Mouse (Mus musculus): ENCODE measurements around the gene Pik3c2b. TPM values are rescaled to one million over a fixed set of nuclear protein-coding genes. Genes with fewer than 3 reads are reported as not detected.
A peak's percentile ranks its signal among the peaks of the same experiment; 100 is the strongest.
"Not testable (repeated sequence)": the region's sequence is repeated elsewhere in the genome, so short reads cannot be mapped to it uniquely, and the experiment has no call there.

The Pik3c2b gene
- polyA plus RNA-seq, 1 experiment from 2014 or later, result 1.8 TPM

DNA sequence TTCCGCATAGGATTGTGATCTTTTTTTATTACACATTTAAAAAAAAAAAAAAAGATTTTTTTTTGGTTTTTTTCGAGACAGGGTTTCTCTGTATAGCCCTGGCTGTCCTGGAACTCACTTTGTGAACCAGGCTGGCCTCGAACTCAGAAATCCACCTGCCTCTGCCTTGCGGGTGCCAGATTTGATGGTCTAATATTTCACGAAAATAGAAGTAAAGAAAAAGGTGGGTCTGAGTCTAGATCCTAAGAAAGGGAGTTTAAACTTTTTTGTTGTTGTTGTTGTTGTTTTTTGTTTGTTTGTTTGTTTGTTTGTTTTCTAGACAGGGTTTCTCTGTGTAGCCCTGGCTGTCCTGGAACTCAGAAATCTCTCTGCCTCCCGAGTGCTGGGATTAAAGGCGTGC is 10.8 kb upstream of the Pik3c2b start:
- not testable (repeated sequence) for H3K36me3 ChIP-seq; H3K9ac ChIP-seq; H3K27me3 ChIP-seq (replicated peaks); ATAC-seq; H3K9me3 ChIP-seq (replicated peaks); H3K4me3 ChIP-seq; H3K27ac ChIP-seq
- WGBS (ENCODE audit: insufficient replicate concordance), result 55% methylated on average over 7 of the region's 7 CpGs
- H3K4me1 ChIP-seq, result peaks cover 15% of the 10 kb centered on the region
- peak overlapping the region; percentile 76 for H3K4me2 ChIP-seq

DNA sequence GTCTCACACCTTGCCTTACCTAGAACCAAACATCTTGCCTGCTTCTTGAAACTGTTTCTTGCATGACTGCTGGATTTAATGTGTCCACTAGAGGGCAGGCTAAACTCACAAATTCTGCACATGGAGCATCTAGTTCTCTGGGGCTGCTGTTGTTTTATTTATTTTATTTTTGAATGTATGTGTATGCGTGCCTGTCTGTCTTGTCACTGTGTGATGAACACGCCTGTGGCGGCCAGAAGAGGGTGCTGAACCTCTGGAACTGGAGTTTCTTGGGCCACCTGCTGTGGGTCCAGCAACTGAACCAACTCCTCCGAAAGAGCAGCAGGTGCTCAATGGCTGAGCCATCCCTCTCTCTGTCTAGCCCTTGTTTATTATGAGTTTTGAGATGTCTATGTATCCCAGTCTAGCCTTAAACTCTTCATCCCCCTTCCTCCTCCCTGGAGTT is 5.9 kb upstream of the Pik3c2b start:
- Histone ChIP-seq H3K9me3 (replicated peaks) (no peaks in the 10 kb centered on the region), H3K4me2 (no peak overlapping the region), H3K9ac (no peak overlapping the region), H3K4me3 (no peak overlapping the region), H3K36me3 (no peaks in the 10 kb centered on the region), H3K27ac (no peak overlapping the region), H3K27me3 (replicated peaks) (peaks cover 10% of the 10 kb centered on the region; the same call in 1 of the 2 replicates), H3K4me1 (0 out of 2 replicates have a peak, but pooled peaks cover 3% of the 10 kb centered on the region)
- peak; percentile 42; the same call in 1 of the 2 replicates for ATAC-seq
- WGBS (ENCODE audit: insufficient replicate concordance), result 18% methylated on average over 4 of the region's 4 CpGs

DNA sequence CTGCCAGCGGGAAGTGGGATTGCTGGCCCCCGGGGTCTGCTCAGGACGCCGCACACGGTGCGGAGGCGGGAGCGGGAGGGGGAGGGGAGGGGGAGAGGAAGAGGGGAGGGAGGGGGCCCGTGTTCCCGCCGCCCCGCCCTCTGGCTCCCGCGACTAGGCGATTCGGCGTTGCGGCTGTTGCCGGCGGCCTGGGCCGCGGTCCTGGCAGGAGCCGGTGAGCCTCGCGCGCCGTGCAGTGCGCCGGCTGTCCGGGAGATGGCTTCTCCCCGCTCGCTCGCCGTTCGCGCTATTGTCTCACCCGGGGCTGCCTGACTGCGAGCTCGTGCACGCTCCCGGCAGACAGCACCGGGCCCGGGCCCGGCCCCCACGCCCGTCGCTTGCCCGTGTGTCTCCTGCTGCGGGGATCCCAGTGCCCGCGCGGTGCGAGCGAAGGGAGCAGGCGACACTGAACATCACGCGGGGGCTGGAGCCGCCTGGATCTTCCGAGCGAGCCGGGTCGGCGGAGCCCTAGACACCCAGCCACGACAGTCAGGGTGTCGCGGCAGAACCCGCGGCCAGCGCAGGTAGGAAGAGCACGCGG is 484 bp downstream of the Pik3c2b start:
- peak overlapping the region; percentile 71 for H3K4me3 ChIP-seq
- under 1% methylated on average over 69 of the region's 71 CpGs for WGBS (ENCODE audit: insufficient replicate concordance)

DNA sequence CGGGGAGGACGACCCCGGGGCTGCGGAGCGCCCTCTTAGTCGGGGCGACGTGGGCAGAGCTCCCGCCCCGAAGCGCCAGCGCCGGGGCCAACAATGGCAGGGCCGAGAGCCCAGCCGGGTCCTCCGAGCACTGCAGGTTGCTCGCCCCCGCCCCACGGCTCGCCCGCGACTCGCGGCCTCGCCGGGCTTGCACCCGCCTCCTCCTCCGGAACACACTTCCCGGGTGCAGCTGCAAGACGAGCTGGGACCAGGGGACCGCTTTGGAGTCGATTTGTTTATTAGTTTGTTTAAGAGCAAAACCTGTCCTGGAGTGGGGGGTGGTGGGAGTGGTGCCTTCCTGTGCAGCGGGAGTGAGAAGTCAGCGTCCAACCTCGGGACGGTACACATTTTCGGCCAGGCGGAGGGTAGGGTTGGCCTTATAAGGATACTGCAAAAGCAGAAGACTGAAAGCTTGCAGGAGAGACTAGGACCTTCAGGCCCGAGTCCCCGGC is 1.0 kb downstream of the Pik3c2b start:
- Histone ChIP-seq H3K4me1 (peaks cover 31% of the 10 kb centered on the region), H3K27ac (peak overlapping the region; percentile 32; the same call in 1 of the 2 replicates), H3K4me2 (peak overlapping the region; percentile 99), H3K9ac (peak overlapping the region; percentile 76), H3K27me3 (replicated peaks) (peaks cover 42% of the 10 kb centered on the region), H3K9me3 (replicated peaks) (no peaks in the 10 kb centered on the region), H3K4me3 (peak overlapping the region; percentile 71), H3K36me3 (no peaks in the 10 kb centered on the region)
- peak; percentile 52 for ATAC-seq
- under 1% methylated on average over 40 of the region's 40 CpGs for WGBS (ENCODE audit: insufficient replicate concordance)

More for the DNA sequence above, 484 bp downstream of the Pik3c2b start:
- H3K4me2 ChIP-seq, result peak overlapping the region; percentile 99
- H3K9me3 ChIP-seq (replicated peaks), result no peaks in the 10 kb centered on the region
- no peaks in the 10 kb centered on the region for H3K36me3 ChIP-seq
- ATAC-seq, result peak; percentile 79
- peaks cover 42% of the 10 kb centered on the region for H3K27me3 ChIP-seq (replicated peaks)
- peaks cover 31% of the 10 kb centered on the region for H3K4me1 ChIP-seq
- peak overlapping the region; percentile 76 for H3K9ac ChIP-seq
- H3K27ac ChIP-seq, result peak overlapping the region; percentile 32; the same call in 1 of the 2 replicates

DNA sequence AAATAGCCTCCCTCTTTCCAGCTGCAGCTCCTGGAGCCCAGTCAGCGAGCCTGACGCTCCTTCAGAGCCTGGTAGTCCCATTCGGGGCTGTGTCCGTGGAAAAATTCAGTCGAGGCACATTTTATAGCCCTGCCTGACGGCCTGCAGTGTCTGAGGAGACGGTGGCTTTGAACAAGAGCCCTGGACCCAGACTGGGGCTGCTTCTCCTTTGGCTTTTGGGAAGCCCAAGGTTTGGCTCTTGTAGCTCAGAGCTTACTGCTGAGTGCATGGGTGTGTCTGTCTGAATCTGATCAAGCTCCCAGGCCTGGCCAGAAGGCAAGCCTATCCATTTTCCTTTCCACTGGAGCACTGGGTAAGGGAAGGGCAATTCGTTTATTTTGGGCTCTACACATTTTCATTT is 2.1 kb downstream of the Pik3c2b start:
- Histone ChIP-seq H3K27ac (no peak overlapping the region), H3K9me3 (replicated peaks) (no peaks in the 10 kb centered on the region), H3K9ac (no peak overlapping the region), H3K36me3 (no peaks in the 10 kb centered on the region), H3K4me2 (peak overlapping the region; percentile 99), H3K4me3 (no peak overlapping the region), H3K4me1 (peaks cover 31% of the 10 kb centered on the region), H3K27me3 (replicated peaks) (peaks cover 42% of the 10 kb centered on the region)
- WGBS (ENCODE audit: insufficient replicate concordance), result 55% methylated on average over 8 of the region's 8 CpGs
- no peak for ATAC-seq

DNA sequence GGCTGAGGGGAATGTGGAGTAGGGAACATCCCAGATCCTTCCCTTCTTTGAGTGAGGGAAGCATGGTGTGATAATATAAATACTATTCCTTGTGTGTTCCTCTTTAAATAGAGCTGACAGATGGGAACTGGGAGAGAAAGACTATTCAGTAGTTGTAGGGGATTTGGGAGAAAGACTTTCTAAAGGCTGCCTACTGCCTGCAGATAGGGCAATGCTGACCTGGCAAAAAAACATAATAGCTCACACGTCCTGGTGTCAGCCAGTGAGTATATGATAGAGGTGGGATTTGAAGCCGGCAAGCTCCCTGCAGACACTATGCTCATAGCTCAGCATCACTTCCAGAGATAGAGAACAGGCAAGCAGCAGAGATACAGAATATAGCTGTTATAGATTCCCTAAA is 3.2 kb downstream of the Pik3c2b start:
- Histone ChIP-seq H3K4me3 (no peak overlapping the region), H3K36me3 (no peaks in the 10 kb centered on the region), H3K9me3 (replicated peaks) (no peaks in the 10 kb centered on the region), H3K27me3 (replicated peaks) (peaks cover 38% of the 10 kb centered on the region), H3K4me1 (peaks cover 31% of the 10 kb centered on the region), H3K4me2 (no peak overlapping the region), H3K27ac (no peak overlapping the region), H3K9ac (no peak overlapping the region)
- ATAC-seq, result no peak
- WGBS (ENCODE audit: insufficient replicate concordance), result 45% methylated on average over 2 of the region's 2 CpGs

DNA sequence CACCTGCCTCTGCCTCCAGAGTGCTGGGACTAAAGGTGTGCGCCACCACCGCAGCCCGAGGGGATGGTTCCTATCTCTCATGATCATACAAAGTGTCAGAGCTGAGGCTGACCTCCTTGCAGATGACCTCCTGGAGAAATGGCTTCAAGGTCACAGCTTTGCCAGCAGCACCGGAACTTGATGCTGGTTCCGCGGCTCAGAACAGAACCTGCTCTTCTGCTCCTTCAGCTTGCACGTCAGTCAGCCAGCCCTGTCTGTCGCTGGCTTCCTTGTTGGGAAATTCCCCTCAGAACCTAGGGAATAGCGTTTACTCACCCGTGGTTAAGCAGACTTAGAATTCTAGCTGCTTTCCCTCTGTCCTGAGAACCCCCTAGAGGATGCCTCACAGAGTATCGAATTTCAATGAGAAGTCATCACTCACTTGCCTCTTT is 4.5 kb downstream of the Pik3c2b start:
- ATAC-seq, result no peak
- Histone ChIP-seq H3K9me3 (replicated peaks) (no peaks in the 10 kb centered on the region), H3K9ac (no peak overlapping the region), H3K27ac (no peak overlapping the region), H3K4me1 (peaks cover 27% of the 10 kb centered on the region), H3K4me3 (no peak overlapping the region), H3K4me2 (no peak overlapping the region), H3K27me3 (replicated peaks) (peaks cover 28% of the 10 kb centered on the region), H3K36me3 (no peaks in the 10 kb centered on the region)
- WGBS (ENCODE audit: insufficient replicate concordance), result 30% methylated on average over 11 of the region's 11 CpGs

DNA sequence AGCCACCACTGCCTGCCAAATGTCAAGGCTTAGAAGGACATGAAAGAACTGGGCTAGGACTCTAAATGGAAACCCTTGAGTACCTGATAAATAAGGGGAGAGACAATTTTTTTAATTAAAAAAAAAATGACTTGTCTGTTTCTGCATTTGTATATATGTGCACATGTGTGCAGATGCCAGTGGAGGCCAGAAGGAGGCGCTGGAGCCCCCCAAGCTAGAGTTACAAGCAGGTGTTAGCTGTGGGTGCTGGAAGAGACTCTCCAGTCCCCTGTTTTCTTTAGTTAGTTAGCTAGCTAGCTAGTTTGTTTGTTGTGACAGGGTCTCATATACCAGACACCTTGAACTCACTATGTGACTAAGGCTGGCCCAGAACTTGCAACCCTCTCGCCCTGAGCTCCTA is 6.4 kb downstream of the Pik3c2b start:
- Histone ChIP-seq H3K27me3 (replicated peaks) (peaks cover 9% of the 10 kb centered on the region), H3K9me3 (replicated peaks) (no peaks in the 10 kb centered on the region), H3K4me2 (no peak overlapping the region), H3K27ac (no peak overlapping the region), H3K4me3 (no peak overlapping the region), H3K9ac (no peak overlapping the region), H3K4me1 (peaks cover 12% of the 10 kb centered on the region), H3K36me3 (no peaks in the 10 kb centered on the region)
- no peak for ATAC-seq
- 75% methylated on average over 2 of the region's 2 CpGs for WGBS (ENCODE audit: insufficient replicate concordance)

DNA sequence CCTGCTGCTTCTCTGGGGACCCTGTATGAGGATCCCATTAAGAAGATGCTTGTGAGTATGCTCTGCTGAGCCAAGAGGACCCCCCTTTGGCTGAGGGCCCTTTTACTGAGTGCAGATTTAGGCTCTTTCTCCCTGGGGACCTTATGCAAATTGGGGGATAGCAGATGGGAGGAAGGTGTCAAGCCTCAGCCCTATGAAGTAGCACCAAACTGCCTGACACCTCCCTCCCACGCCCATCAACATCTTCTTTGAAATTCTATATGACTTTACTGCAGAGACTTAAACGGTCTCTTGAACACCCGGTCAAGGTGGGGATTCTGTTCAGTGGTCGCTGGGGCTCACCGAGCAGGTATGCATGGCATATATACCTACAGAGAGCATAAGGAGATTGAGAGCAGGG is 7.6 kb downstream of the Pik3c2b start:
- H3K4me1 ChIP-seq, result peaks cover 12% of the 10 kb centered on the region
- H3K27ac ChIP-seq, result no peak overlapping the region
- no peaks in the 10 kb centered on the region for H3K9me3 ChIP-seq (replicated peaks)
- H3K9ac ChIP-seq, result no peak overlapping the region
- no peaks in the 10 kb centered on the region; the same call in 1 of the 2 replicates for H3K27me3 ChIP-seq (replicated peaks)
- H3K36me3 ChIP-seq, result no peaks in the 10 kb centered on the region
- ATAC-seq, result no peak
- H3K4me3 ChIP-seq, result no peak overlapping the region
- no peak overlapping the region for H3K4me2 ChIP-seq
- 50% methylated on average over 5 of the region's 5 CpGs for WGBS (ENCODE audit: insufficient replicate concordance)

DNA sequence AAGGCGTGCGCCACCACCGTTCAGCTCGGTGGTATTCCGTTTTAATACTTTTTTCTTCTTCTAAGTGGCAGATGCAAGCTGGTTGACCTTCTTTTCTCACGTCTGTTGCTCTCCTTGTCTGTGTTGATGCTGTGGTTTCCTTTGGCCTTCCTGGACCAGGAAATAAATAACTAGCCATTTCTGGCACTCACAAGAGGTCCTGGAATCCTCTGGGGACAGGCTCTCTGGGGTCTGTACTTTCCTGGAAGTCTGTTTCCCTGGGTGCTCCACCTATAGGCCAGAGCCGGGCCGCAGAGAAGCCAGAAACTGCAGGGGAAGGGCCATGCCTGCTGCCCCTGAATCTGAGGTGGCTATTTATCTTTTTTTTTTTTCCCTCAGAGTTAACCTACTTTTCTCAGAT is 8.9 kb downstream of the Pik3c2b start:
- no peaks in the 10 kb centered on the region for H3K36me3 ChIP-seq
- H3K4me2 ChIP-seq, result no peak overlapping the region
- WGBS (ENCODE audit: insufficient replicate concordance), result 50% methylated on average over 8 of the region's 8 CpGs
- no peak overlapping the region for H3K9ac ChIP-seq
- no peaks in the 10 kb centered on the region for H3K9me3 ChIP-seq (replicated peaks)
- no peak overlapping the region for H3K4me3 ChIP-seq
- no peak for ATAC-seq
- no peak overlapping the region for H3K27ac ChIP-seq
- H3K4me1 ChIP-seq, result peaks cover 15% of the 10 kb centered on the region
- no peaks in the 10 kb centered on the region for H3K27me3 ChIP-seq (replicated peaks)

DNA sequence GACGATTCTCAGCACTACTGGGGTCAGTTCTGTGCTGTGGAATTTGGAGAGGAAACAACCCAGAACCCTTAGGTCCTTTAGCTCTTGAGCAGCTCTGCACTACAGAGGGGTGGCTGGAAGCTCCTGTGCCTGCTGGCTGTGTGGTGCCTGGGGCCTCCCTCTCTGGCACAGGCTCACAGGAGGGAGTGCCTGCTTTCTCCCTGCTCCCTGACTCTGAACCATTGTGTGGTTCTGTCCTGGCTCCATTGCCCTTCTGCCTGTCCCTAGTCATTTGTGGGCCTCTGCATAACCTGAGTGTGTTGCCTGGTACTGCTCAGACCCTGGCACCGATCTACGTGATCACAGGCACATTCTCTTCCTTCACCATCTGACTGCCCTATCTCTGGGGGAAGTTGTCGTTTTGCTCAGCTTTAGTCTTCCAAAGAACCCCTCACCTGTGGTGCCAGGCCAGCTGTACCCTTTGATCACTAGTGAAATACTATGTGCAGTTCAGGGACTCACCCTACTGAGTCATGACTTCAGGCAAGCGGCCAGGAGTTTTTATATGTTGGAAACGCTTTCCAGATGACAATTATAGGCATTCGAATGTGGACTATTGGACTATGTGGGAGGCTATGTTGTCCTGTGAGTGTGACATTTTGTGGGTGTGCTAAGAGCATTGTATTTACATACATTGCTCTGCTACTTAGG is 12.0 kb downstream of the Pik3c2b start:
- 64% methylated on average over 7 of the region's 7 CpGs for WGBS (ENCODE audit: insufficient replicate concordance)
- Histone ChIP-seq H3K4me2 (no peak overlapping the region), H3K4me3 (no peak overlapping the region), H3K27ac (no peak overlapping the region), H3K4me1 (peaks cover 22% of the 10 kb centered on the region), H3K9me3 (replicated peaks) (no peaks in the 10 kb centered on the region), H3K27me3 (replicated peaks) (no peaks in the 10 kb centered on the region), H3K9ac (no peak overlapping the region), H3K36me3 (no peaks in the 10 kb centered on the region)
- no peak for ATAC-seq

DNA sequence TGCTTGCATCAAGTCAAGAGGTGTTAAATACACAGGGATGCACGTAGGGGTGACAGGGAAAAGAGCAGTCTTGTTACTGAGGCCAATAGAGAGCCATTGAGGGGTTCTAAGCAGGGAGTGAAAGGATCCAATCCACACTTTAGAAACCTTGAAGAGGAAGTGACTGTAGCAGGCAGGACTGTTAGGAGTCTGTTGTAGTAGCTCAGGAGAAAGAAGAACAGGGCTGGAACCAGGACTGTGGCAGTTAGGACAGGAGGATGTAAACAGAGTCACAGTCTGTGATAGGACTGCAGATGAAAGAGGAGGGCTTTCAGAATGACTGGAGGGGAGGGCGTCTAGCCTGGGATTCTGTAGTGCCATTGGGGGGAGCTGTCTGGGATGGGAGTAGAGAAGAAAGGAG is 14.1 kb downstream of the Pik3c2b start:
- H3K9ac ChIP-seq, result 0 out of 2 replicates have a peak overlapping the region, but pooled peaks have one; percentile 1
- H3K36me3 ChIP-seq, result 0 out of 2 replicates have a peak, but pooled peaks cover 5% of the 10 kb centered on the region
- H3K4me1 ChIP-seq, result peaks cover 22% of the 10 kb centered on the region
- ATAC-seq, result no peak
- H3K9me3 ChIP-seq (replicated peaks), result no peaks in the 10 kb centered on the region
- no peak overlapping the region for H3K4me2 ChIP-seq
- H3K27me3 ChIP-seq (replicated peaks), result no peaks in the 10 kb centered on the region
- no peak overlapping the region for H3K4me3 ChIP-seq
- no peak overlapping the region for H3K27ac ChIP-seq
- 31% methylated on average over 2 of the region's 2 CpGs for WGBS (ENCODE audit: insufficient replicate concordance)
